Comparison of ENCODE assay signal across 8 mouse cellular contexts in the genomic region with DNA sequence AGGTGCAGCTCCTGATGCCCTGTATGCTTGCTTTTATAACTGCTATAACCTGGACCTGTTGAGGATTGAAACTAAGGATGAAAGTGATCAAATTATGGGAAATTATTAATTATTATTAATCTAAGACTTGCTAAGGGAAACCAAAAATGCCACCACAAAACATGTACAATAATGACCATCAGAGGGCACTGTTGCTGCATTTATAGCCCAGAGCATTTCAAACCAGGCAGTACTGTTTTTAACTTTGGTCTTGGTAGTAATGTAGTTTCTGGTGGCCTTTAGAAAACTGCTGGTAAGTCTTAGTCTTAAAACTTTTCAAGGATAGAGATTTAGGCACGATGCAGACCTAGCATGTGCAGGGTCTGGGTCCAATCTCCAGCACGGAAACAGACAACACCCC. TPM values are rescaled to one million over a fixed set of nuclear protein-coding genes. Genes with fewer than 3 reads are reported as not detected.
DNase-seq lines count a peak whose midpoint lies in the region; ATAC-seq and TF ChIP-seq lines count a peak whose summit lies in the region.

No protein-coding gene starts in this region.

- peaks cover 8% of the 10 kb centered on the region for H3K4me1 ChIP-seq in forebrain, postnatal 0 days (ENCODE audit: insufficient read depth)
- H3K4me1 ChIP-seq in forebrain, embryonic 13.5 days = peaks cover 16% of the 10 kb centered on the region

- DNase-seq in forebrain, postnatal 0 days = peak; percentile 88
- DNase-seq in ovary, postnatal 14 days (ENCODE audit: low spot score) = peak; percentile 46
- no peak for DNase-seq in ovary, adult 18-20 months (ENCODE audit: low spot score)
- peak; percentile 57 for DNase-seq in c-Kit-positive CD71-positive TER-119-negative erythroid progenitor cells, embryonic 14.5 days (ENCODE audit: low read depth)
- peak; percentile 63 for DNase-seq in heart, postnatal 4 days
- peak; percentile 75 for DNase-seq in lung, postnatal 10 days
- DNase-seq in frontal cortex, postnatal 10 days (ENCODE audit: low spot score in 2 of 2) = no peak

- no peaks in the 10 kb centered on the region for H3K9me3 ChIP-seq in forebrain, postnatal 0 days (ENCODE audit: low read length)
- no peaks in the 10 kb centered on the region for H3K9me3 ChIP-seq in forebrain, embryonic 13.5 days (replicated peaks)

- no peaks in the 10 kb centered on the region for H3K36me3 ChIP-seq in forebrain, postnatal 0 days (ENCODE audit: insufficient read depth)
- H3K36me3 ChIP-seq in forebrain, embryonic 13.5 days (ENCODE audit: poor library complexity, severe bottlenecking) = no peaks in the 10 kb centered on the region

- H3K4me2 ChIP-seq in forebrain, postnatal 0 days (ENCODE audit: low read depth) = no peak overlapping the region
- no peak overlapping the region for H3K4me2 ChIP-seq in forebrain, embryonic 13.5 days

- 30% methylated on average over 2 of the region's 2 CpGs for WGBS in forebrain, postnatal 0 days
- 41% methylated on average over 2 of the region's 2 CpGs for WGBS in forebrain, embryonic 13.5 days

- no peak overlapping the region for H3K27ac ChIP-seq in forebrain, postnatal 0 days (ENCODE audit: low read depth, low read length)
- H3K27ac ChIP-seq in forebrain, embryonic 13.5 days = no peak overlapping the region

- H3K27me3 ChIP-seq in forebrain, postnatal 0 days (ENCODE audit: insufficient read depth, low read length) = no peaks in the 10 kb centered on the region
- no peaks in the 10 kb centered on the region for H3K27me3 ChIP-seq in forebrain, embryonic 13.5 days

- peak; percentile 82 for TF ChIP-seq CTCF in forebrain, postnatal 0 days (IDR thresholded peaks at IDR 0.05; ENCODE audit: low read depth)

- H3K4me3 ChIP-seq in forebrain, postnatal 0 days (ENCODE audit: low read depth, low read length) = no peak overlapping the region
- no peak overlapping the region for H3K4me3 ChIP-seq in forebrain, embryonic 13.5 days

- ATAC-seq in forebrain, postnatal 0 days = no peak
- ATAC-seq in forebrain, embryonic 13.5 days = no peak

- no peak overlapping the region for H3K9ac ChIP-seq in forebrain, postnatal 0 days
- H3K9ac ChIP-seq in forebrain, embryonic 13.5 days = no peak overlapping the region

RNA-seq across cellular contexts. Expression of a gene that starts 3.7 kb away (rescaled TPM):
- total RNA-seq in forebrain, postnatal 0 days (2014; rRNA removed) = 123 and 131 TPM in 2 replicates
- polyA plus RNA-seq in forebrain, postnatal 0 days (2015; fragmentation: Nextera tagmentation; extraction: Ambion mirVana) = 147 and 160 TPM in 2 replicates
- 153 and 157 TPM in 2 replicates for polyA plus RNA-seq in forebrain, embryonic 13.5 days (2015; fragmentation: Nextera tagmentation; extraction: Ambion mirVana)
- total RNA-seq in heart, postnatal 4 days (2021) = 10 to 100 TPM; 85.1 to 94.5 TPM

Comparison
In these comparisons a context has a peak if more than half of its experiments do, and no peak if none do; other contexts are left out.
1. DNase-seq: peak in forebrain, postnatal 0 days (single experiment), ovary, postnatal 14 days (single experiment), c-Kit-positive CD71-positive TER-119-negative erythroid progenitor cells, embryonic 14.5 days (single experiment), heart, postnatal 4 days (single experiment) and lung, postnatal 10 days (single experiment); none in ovary, adult 18-20 months (single experiment) and frontal cortex, postnatal 10 days (0 of 2).